Mouse (Mus musculus): ENCODE data around the gene Olfr874. TPM values are rescaled to one million over a fixed set of nuclear protein-coding genes. Genes with fewer than 3 reads are reported as not detected.

Gene Olfr874
- not detected for polyA plus RNA-seq (2017; shearing (Covaris generic))

DNA sequence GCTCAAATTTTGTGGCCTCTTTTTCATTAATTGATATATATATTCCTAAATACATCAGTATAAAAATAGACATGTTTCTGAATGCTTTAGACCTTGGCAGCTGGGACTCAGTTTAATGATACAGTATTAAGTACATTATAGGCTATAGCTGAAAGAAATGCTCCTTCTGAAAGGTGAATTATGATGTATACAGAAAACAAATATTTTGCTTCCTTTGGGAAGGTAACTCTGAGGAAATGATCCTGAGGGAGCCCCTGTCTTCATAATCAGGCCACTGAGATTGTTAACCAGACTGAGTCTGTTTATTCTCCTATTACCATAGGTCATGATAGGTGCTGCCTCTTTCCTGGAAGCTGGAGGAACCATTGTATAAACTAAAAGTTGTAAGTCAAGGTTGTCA lies at the start of gene Olfr874:
TSS of gene Olfr874 (plus strand) at position 301 of the 400 bp plus-strand sequence.

DNA sequence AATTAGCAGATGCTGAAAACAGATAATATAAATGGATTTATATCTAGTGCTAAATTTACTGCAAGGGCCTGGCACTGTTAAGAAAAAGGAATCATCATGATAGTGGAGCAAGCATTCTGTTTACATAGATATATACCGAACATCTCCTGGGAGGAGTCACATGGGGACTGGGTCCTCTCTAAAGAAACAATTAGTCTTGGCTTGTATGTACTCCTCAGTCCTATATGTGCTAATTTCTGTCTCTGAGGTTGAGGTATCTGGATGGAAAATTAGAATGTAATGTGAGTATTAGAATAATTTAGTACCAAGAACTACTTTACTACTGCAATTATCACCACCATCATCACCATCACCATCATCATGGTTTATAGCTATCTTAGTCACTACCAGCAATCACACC lies 28.8 kb upstream of the Olfr874 start, which contains the start of gene Olfr160:
TSS of gene Olfr160 (minus strand) at position 101 of the 400 bp plus-strand sequence.

DNA sequence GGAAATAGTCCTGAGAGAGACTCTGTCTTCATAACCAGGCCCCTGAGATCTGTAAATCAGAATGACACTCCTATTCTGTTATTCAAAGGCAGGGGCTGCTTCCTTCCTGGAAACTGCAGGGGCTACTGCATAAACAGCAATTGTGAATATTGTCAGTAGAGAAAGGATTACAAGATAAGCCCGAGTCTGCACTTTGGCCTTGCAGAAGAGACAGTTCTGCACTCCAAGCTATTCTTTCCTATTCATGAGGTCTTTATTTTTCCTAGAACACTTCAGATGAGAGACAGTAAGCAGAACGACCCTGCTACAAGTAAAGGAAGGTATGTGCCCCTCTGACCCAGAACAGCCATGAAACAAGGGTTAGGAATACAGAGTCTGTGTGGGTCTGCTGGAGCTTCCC lies 26.9 kb downstream of the Olfr874 start, which contains the start of gene Olfr875:
TSS of gene Olfr875 (plus strand) at position 99 of the 400 bp plus-strand sequence.

Other genes with a start within 250 kb of the Olfr874 start
- under 1 TPM; 0.37 to 0.92 TPM for gene Esam, start 217.0 kb upstream of the Olfr874 start, polyA plus RNA-seq (2017; shearing (Covaris generic))
- 1 to 10 TPM in 1 of 2 experiments, under 1 TPM in 1; 0.28 to 5.9 TPM for gene Vsig2, start 205.9 kb upstream of the Olfr874 start, polyA plus RNA-seq (2017; shearing (Covaris generic))
- gene Nrgn, start 192.2 kb upstream of the Olfr874 start, polyA plus RNA-seq (2017; shearing (Covaris generic)): 10 to 100 TPM in 1 of 2 experiments, 1 to 10 TPM in 1; 1.6 to 14.9 TPM
- 10 to 100 TPM; 14.9 to 16.8 TPM for gene Siae, start 189.4 kb upstream of the Olfr874 start, polyA plus RNA-seq (2017; shearing (Covaris generic))
- 1 to 10 TPM in 1 of 2 experiments, under 1 TPM in 1; 0.86 to 1.3 TPM for gene Spa17, start 131.4 kb upstream of the Olfr874 start, polyA plus RNA-seq (2017; shearing (Covaris generic))
- gene Tbrg1, start 87.8 kb upstream of the Olfr874 start, polyA plus RNA-seq (2017; shearing (Covaris generic)): 100 to 1,000 TPM; 162 to 186 TPM
- gene Panx3, start 75.9 kb upstream of the Olfr874 start, polyA plus RNA-seq (2017; shearing (Covaris generic)): under 1 TPM; 0.22 to 0.43 TPM
- 1 to 10 TPM in 1 of 2 experiments, under 1 TPM in 1; 0.07 to 2.7 TPM for gene Olfr160, start 28.9 kb upstream of the Olfr874 start, polyA plus RNA-seq (2017; shearing (Covaris generic))
- gene Olfr875, start 26.8 kb downstream of the Olfr874 start, polyA plus RNA-seq (2017; shearing (Covaris generic)): not detected
- 1 to 10 TPM in 1 of 2 experiments, under 1 TPM in 1; 0.17 to 1.7 TPM for gene Olfr876, start 57.9 kb downstream of the Olfr874 start, polyA plus RNA-seq (2017; shearing (Covaris generic))
- gene Olfr877, start 109.2 kb downstream of the Olfr874 start, polyA plus RNA-seq (2017; shearing (Covaris generic)): under 1 TPM; 0.13 to 0.89 TPM
- gene Olfr145, start 151.6 kb downstream of the Olfr874 start, polyA plus RNA-seq (2017; shearing (Covaris generic)): under 1 TPM in 1 of 2 experiments, not detected in 1; 0.76 TPM
- gene Olfr878, start 172.7 kb downstream of the Olfr874 start, polyA plus RNA-seq (2017; shearing (Covaris generic)): 1 to 10 TPM in 1 of 2 experiments, under 1 TPM in 1; 0.12 to 1.7 TPM
- under 1 TPM; 0.40 to 0.48 TPM for gene Olfr881, start 246.7 kb downstream of the Olfr874 start, polyA plus RNA-seq (2017; shearing (Covaris generic))

Measured in inflammation-experienced regulatory T-cells (primary cell).